Mouse (Mus musculus) left cerebral cortex, adult 6 months (tissue): Measurements from ENCODE around the gene Phldb1. TPM values are rescaled to one million over a fixed set of nuclear protein-coding genes. Genes with fewer than 3 reads are reported as not detected.

Experiments
- long read RNA-seq, 2 experiments: library from polyadenylated mRNA; unstranded; transcript quantifications; one replicate each; pipeline ENCODE4 v2.0.0; 2019 to 2020
- polyA plus RNA-seq: library from polyadenylated mRNA; unstranded; fragments of <200 nt; fragmentation: Nextera tagmentation; gene quantifications from 2 replicates; pipeline ENCODE4 v1.2.3, GENCODE M21; 2021

Gene Phldb1
- polyA plus RNA-seq = 9.7 and 13.5 TPM in 2 replicates
- long read RNA-seq, experiment 1, partial matches to known transcripts = 41 of 97 reads
- long read RNA-seq, experiment 1, other reads (novel, unspliced or antisense) = 56 of 97 reads
- long read RNA-seq, experiment 2, partial matches to known transcripts = 7 of 14 reads
- long read RNA-seq, experiment 2, other reads (novel, unspliced or antisense) = 7 of 14 reads

GRCm38 (mm10) chr9:44734524-44735494 lies at the start of gene Phldb1:
Gene Phldb1 (minus strand): TSS chr9:44735198.

GRCm38 (mm10) chr9:44767101-44768028 lies 32.4 kb upstream of the Phldb1 start, which contains the start of the genes Arcn1 and Ift46:
Gene Arcn1 (minus strand): TSS chr9:44767845.
Gene Ift46 (plus strand): TSS chr9:44767908.

GRCm38 (mm10) chr9:44673005-44673404 lies 62.0 kb downstream of the Phldb1 start, which contains the start of gene Treh:
Gene Treh (plus strand): TSS chr9:44673233.

Other genes starting within 250 kb of the Phldb1 start
- gene Cxcr5, start 173.3 kb downstream of the Phldb1 start, polyA plus RNA-seq = not detected in 2 replicates
- gene Ddx6, start 130.3 kb downstream of the Phldb1 start, polyA plus RNA-seq = 15.6 and 18.4 TPM in 2 replicates
- not detected in 2 replicates for gene Treh, start 62.0 kb downstream of the Phldb1 start, polyA plus RNA-seq
- gene Arcn1, start 32.6 kb upstream of the Phldb1 start, polyA plus RNA-seq = 34.9 and 42.3 TPM in 2 replicates
- 60.3 and 65.9 TPM in 2 replicates for gene Ift46, start 32.7 kb upstream of the Phldb1 start, polyA plus RNA-seq
- gene Tmem25, start 64.1 kb upstream of the Phldb1 start, polyA plus RNA-seq = 58.9 and 64.0 TPM in 2 replicates
- gene Ttc36, start 67.9 kb upstream of the Phldb1 start, polyA plus RNA-seq = not detected in 2 replicates
- gene Kmt2a, start 146.1 kb upstream of the Phldb1 start, polyA plus RNA-seq = 5.1 and 6.0 TPM in 2 replicates
- 1,488 and 1,660 TPM in 2 replicates for gene Atp5l, start 185.5 kb upstream of the Phldb1 start, polyA plus RNA-seq
- 25.5 and 41.4 TPM in 2 replicates for gene Ube4a, start 230.4 kb upstream of the Phldb1 start, polyA plus RNA-seq
- gene Cd3g, start 245.2 kb upstream of the Phldb1 start, polyA plus RNA-seq = not detected in 2 replicates
- gene Cd3d, start 246.6 kb upstream of the Phldb1 start, polyA plus RNA-seq = 0.06 TPM in 1 of 2 replicates, not detected in the other